13 mouse cellular contexts compared by ENCODE assay signal in genomic region chr6:103507751-103508575, GRCm38 (mm10). TPM values are rescaled to one million over a fixed set of nuclear protein-coding genes. Genes with fewer than 3 reads are reported as not detected.
DNase-seq lines count a peak whose midpoint lies in the region; ATAC-seq and TF ChIP-seq lines count a peak whose summit lies in the region.
"Had no signal": no experiment of that assay in that cellular context is flagged by ENCODE, and none has a peak within 500 bp of the region (broad histone marks: within the 10 kb centered on the region; RNA-seq: fewer than 3 reads in every experiment).

No protein-coding gene starts in this region.

- peak overlapping the region; percentile 45; the same call in 1 of the 2 replicates for H3K27ac ChIP-seq in forebrain, embryonic 14.5 days (ENCODE audit: low read depth, low read length)
- no peak overlapping the region for H3K27ac ChIP-seq in forebrain, embryonic 12.5 days
- H3K27ac ChIP-seq in lung, embryonic 14.5 days (ENCODE audit: low read depth) = no peak overlapping the region
- no peak overlapping the region for H3K27ac ChIP-seq in lung, postnatal 0 days (ENCODE audit: low read length)
- H3K27ac ChIP-seq: embryonic facial prominence, embryonic 13.5 days; hindbrain, embryonic 13.5 days; neural tube, embryonic 13.5 days had no signal

- DNase-seq in forebrain, embryonic 14.5 days (ENCODE audit: low spot score) = peak; percentile 64
- peak; percentile 9 for DNase-seq in lung, embryonic 14.5 days
- DNase-seq in lung, postnatal 0 days (ENCODE audit: low spot score) = no peak
- peak; percentile 41 for DNase-seq in adrenal gland, postnatal 10 days
- DNase-seq in cerebellum, postnatal 10 days = peak; percentile 74 to 77
- DNase-seq in heart, adult 11 months = no peak
- DNase-seq: heart, adult 18-20 months had no signal

- H3K4me2 ChIP-seq in forebrain, embryonic 14.5 days (ENCODE audit: low read length) = no peak overlapping the region
- no peak overlapping the region for H3K4me2 ChIP-seq in forebrain, embryonic 12.5 days
- no peak overlapping the region for H3K4me2 ChIP-seq in lung, embryonic 14.5 days
- H3K4me2 ChIP-seq in lung, postnatal 0 days (replicated peaks; ENCODE audit: low read depth, low read length) = no peak overlapping the region
- H3K4me2 ChIP-seq: embryonic facial prominence, embryonic 13.5 days; hindbrain, embryonic 13.5 days; neural tube, embryonic 13.5 days had no signal

- WGBS in forebrain, embryonic 14.5 days = 48% methylated on average over 3 of the region's 3 CpGs
- 67% methylated on average over 3 of the region's 3 CpGs for WGBS in forebrain, embryonic 12.5 days
- WGBS in lung, embryonic 14.5 days = 40% methylated on average over 3 of the region's 3 CpGs
- 41% methylated on average over 3 of the region's 3 CpGs for WGBS in lung, postnatal 0 days

- H3K9me3 ChIP-seq in forebrain, embryonic 14.5 days (replicated peaks; ENCODE audit: control insufficient read depth, low read length) = no peaks in the 10 kb centered on the region
- H3K9me3 ChIP-seq in forebrain, embryonic 12.5 days = no peaks in the 10 kb centered on the region
- no peaks in the 10 kb centered on the region for H3K9me3 ChIP-seq in lung, embryonic 14.5 days (ENCODE audit: low read depth, low read length)
- H3K9me3 ChIP-seq in lung, postnatal 0 days (ENCODE audit: low read length) = no peaks in the 10 kb centered on the region
- H3K9me3 ChIP-seq: embryonic facial prominence, embryonic 13.5 days; hindbrain, embryonic 13.5 days; neural tube, embryonic 13.5 days had no signal

- no peak overlapping the region for H3K4me3 ChIP-seq in forebrain, embryonic 14.5 days (ENCODE audit: low read depth, low read length)
- no peak overlapping the region for H3K4me3 ChIP-seq in forebrain, embryonic 12.5 days (replicated peaks)
- H3K4me3 ChIP-seq in lung, embryonic 14.5 days (ENCODE audit: low read depth, low read length) = no peak overlapping the region
- H3K4me3 ChIP-seq in lung, postnatal 0 days (ENCODE audit: low read depth, low read length) = no peak overlapping the region
- H3K4me3 ChIP-seq: embryonic facial prominence, embryonic 13.5 days; hindbrain, embryonic 13.5 days; neural tube, embryonic 13.5 days had no signal

- no peak overlapping the region for H3K9ac ChIP-seq in forebrain, embryonic 14.5 days (ENCODE audit: low read length)
- H3K9ac ChIP-seq in forebrain, embryonic 12.5 days = no peak overlapping the region
- H3K9ac ChIP-seq in lung, embryonic 14.5 days = no peak overlapping the region
- no peak overlapping the region for H3K9ac ChIP-seq in lung, postnatal 0 days (replicated peaks; ENCODE audit: low read depth)
- H3K9ac ChIP-seq: embryonic facial prominence, embryonic 13.5 days; hindbrain, embryonic 13.5 days; neural tube, embryonic 13.5 days had no signal

- peaks cover 4% of the 10 kb centered on the region; the same call in 1 of the 2 replicates for H3K4me1 ChIP-seq in forebrain, embryonic 14.5 days (ENCODE audit: control insufficient read depth, insufficient read depth, low read length)
- peaks cover 22% of the 10 kb centered on the region for H3K4me1 ChIP-seq in forebrain, embryonic 12.5 days
- no peaks in the 10 kb centered on the region for H3K4me1 ChIP-seq in lung, embryonic 14.5 days (ENCODE audit: insufficient read depth)
- H3K4me1 ChIP-seq in lung, postnatal 0 days (ENCODE audit: insufficient read depth, low read depth, low read length) = no peaks in the 10 kb centered on the region

- no peaks in the 10 kb centered on the region for H3K27me3 ChIP-seq in forebrain, embryonic 14.5 days (replicated peaks; ENCODE audit: control insufficient read depth, insufficient read depth, low read length)
- peaks cover 34% of the 10 kb centered on the region for H3K27me3 ChIP-seq in forebrain, embryonic 12.5 days
- peaks cover 35% of the 10 kb centered on the region for H3K27me3 ChIP-seq in lung, embryonic 14.5 days (ENCODE audit: insufficient read depth, low read length)
- H3K27me3 ChIP-seq in lung, postnatal 0 days (replicated peaks; ENCODE audit: insufficient read depth, low read length) = no peaks in the 10 kb centered on the region; the same call in 1 of the 2 replicates
- H3K27me3 ChIP-seq: hindbrain, embryonic 13.5 days had no signal

- no peak for TF ChIP-seq EP300 in lung, postnatal 0 days (IDR thresholded peaks at IDR 0.05)

- H3K36me3 ChIP-seq in forebrain, embryonic 14.5 days (ENCODE audit: control insufficient read depth, insufficient read depth, low read length) = no peaks in the 10 kb centered on the region
- H3K36me3 ChIP-seq in forebrain, embryonic 12.5 days (replicated peaks) = no peaks in the 10 kb centered on the region
- H3K36me3 ChIP-seq in lung, embryonic 14.5 days (ENCODE audit: insufficient read depth) = no peaks in the 10 kb centered on the region
- H3K36me3 ChIP-seq in lung, postnatal 0 days (ENCODE audit: insufficient read depth, low read length) = no peaks in the 10 kb centered on the region
- H3K36me3 ChIP-seq: embryonic facial prominence, embryonic 13.5 days; hindbrain, embryonic 13.5 days; neural tube, embryonic 13.5 days had no signal

- peak; percentile 41; the same call in 1 of the 2 replicates for ATAC-seq in forebrain, embryonic 14.5 days
- ATAC-seq in forebrain, embryonic 12.5 days (ENCODE audit: low FRiP score) = no peak
- ATAC-seq in lung, embryonic 14.5 days (ENCODE audit: insufficient read depth) = no peak
- no peak for ATAC-seq in lung, postnatal 0 days
- ATAC-seq in inflammation-experienced regulatory T-cells, adult 6 months = no peak

- TF ChIP-seq CTCF in lung, embryonic 14.5 days (IDR thresholded peaks at IDR 0.05; ENCODE audit: low read depth) = no peak
- no peak for TF ChIP-seq CTCF in lung, postnatal 0 days (IDR thresholded peaks at IDR 0.05)

RNA-seq across cellular contexts. Expression of gene Chl1, which starts 2.4 kb away (rescaled TPM):
- 77.0 and 111 TPM in 2 replicates for polyA plus RNA-seq in forebrain, embryonic 14.5 days (2014; fragmentation: Nextera tagmentation; extraction: Ambion mirVana)
- 20.4 and 22.9 TPM in 2 replicates for polyA plus RNA-seq in forebrain, embryonic 12.5 days (2016; fragmentation: Nextera tagmentation; extraction: Ambion mirVana)
- 0.14 and 0.27 TPM in 2 replicates for polyA plus RNA-seq in lung, embryonic 14.5 days (2014; fragmentation: Nextera tagmentation; extraction: Ambion mirVana)
- polyA plus RNA-seq in lung, postnatal 0 days (2015; fragmentation: Nextera tagmentation; extraction: Ambion mirVana) = 0.11 and 0.12 TPM in 2 replicates
- 1 to 10 TPM; 5.8 to 8.8 TPM for total RNA-seq in adrenal gland, postnatal 10 days (2021)
- polyA plus RNA-seq in inflammation-experienced regulatory T-cells, adult 6 months (2017; shearing (Covaris generic)) = under 1 TPM in 1 of 3 experiments, not detected in 2; 0.30 TPM
- polyA plus RNA-seq: liver, adult 2 months had no signal

Comparison
In these comparisons a context has a peak if more than half of its experiments do, and no peak if none do; other contexts are left out.
1. DNase-seq: peak in forebrain, embryonic 14.5 days (single experiment), lung, embryonic 14.5 days (single experiment), adrenal gland, postnatal 10 days (single experiment) and cerebellum, postnatal 10 days (2 of 2); none in lung, postnatal 0 days (single experiment) and heart, adult 11 months (single experiment).
2. RNA of gene Chl1, which starts 2.4 kb away (polyA plus RNA-seq): 77.0 to 111 TPM in forebrain, embryonic 14.5 days and 20.4 to 22.9 TPM in forebrain, embryonic 12.5 days; 0.14 to 0.27 TPM in lung, embryonic 14.5 days, 0.11 to 0.12 TPM in lung, postnatal 0 days and 0.30 TPM in inflammation-experienced regulatory T-cells, adult 6 months; every median in the first group is over 10 times any median in the second.